Comparison of ENCODE assay signal across 8 mouse cellular contexts in the genomic region with DNA sequence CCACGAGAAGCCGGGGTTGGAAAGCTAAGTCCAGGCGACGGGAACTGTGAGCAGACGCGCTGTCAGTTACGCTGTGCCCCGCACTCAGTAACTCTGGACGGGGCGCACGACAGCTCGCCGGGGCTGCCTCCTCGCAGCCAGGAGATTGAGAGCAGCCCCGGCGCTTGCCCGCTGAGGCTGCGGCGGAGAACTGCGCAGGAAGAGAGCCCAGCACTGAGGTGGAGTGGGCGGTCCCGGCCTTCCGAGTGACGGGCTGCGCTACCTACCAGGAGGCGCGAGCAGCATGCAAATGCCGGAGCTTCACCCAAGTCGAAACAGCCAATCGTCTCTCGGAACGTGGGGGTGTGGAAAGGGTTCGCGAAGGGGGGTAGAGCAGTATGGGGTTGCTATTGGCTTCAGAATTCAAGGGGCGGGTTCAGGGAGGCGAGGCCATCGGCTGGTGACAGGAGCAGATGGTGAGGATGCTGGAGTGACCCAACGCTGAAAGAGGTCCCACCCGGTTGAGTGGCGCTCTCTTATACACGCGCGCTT. TPM values are rescaled to one million over a fixed set of nuclear protein-coding genes. Genes with fewer than 3 reads are reported as not detected.
A peak's percentile ranks its signal among the peaks of the same experiment; 100 is the strongest.
DNase-seq lines count a peak whose midpoint lies in the region; ATAC-seq and TF ChIP-seq lines count a peak whose summit lies in the region.

A gene (minus strand): TSS at position 200 of the 531 bp plus-strand sequence.

- H3K4me1 ChIP-seq in hindbrain, embryonic 16.5 days (ENCODE audit: control insufficient read depth, insufficient read depth, low read depth, low read length), result peaks cover 30% of the 10 kb centered on the region

- H3K27ac ChIP-seq in gastrocnemius, adult 2 months, result peak within 1 kb of the TSS; percentile 56
- H3K27ac ChIP-seq in hindbrain, embryonic 16.5 days (ENCODE audit: low read depth, low read length), result peak within 1 kb of the TSS; percentile 46

- peak within 1 kb of the TSS; percentile 89 for H3K4me2 ChIP-seq in hindbrain, embryonic 16.5 days (ENCODE audit: low read length)

- CTCF ChIA-PET in Patski (lab: Charles Lee), result interaction anchor here (0.9 kb wide), 1 partner anchor 510 kb away, joined by 3 read pairs; no protein-coding TSS in a partner anchor

- H3K9ac ChIP-seq in hindbrain, embryonic 16.5 days (ENCODE audit: low read depth, low read length), result peak within 1 kb of the TSS; percentile 68

- peak within 1 kb of the TSS; percentile 80 for H3K4me3 ChIP-seq in gastrocnemius, adult 2 months
- H3K4me3 ChIP-seq in hindbrain, embryonic 16.5 days (ENCODE audit: low read length), result peak within 1 kb of the TSS; percentile 56

- no peaks in the 10 kb centered on the region for H3K9me3 ChIP-seq in hindbrain, embryonic 16.5 days (ENCODE audit: control insufficient read depth, low read length)

- intact Hi-C loops in gastrocnemius, adult 2 months (cut with DNase I), result loop anchor here (10.0 kb wide), 3 partner anchors 303 to 1043 kb away; no protein-coding TSS in a partner anchor

- peak; percentile 85 for DNase-seq in Patski (ENCODE audit: low read depth, low spot score)
- peak; percentile 29 to 40 for DNase-seq in cerebellum, postnatal 36 days
- peak; percentile 95 for DNase-seq in gastrocnemius, adult 2 months
- peak; percentile 75 to 85 for DNase-seq in left cerebral cortex, adult 18-20 months (ENCODE audit: low spot score in 2 of 2)
- peak; percentile 94 to 96 for DNase-seq in lung, postnatal 4 days
- DNase-seq in retina, postnatal 1 day, result peak; percentile 99
- DNase-seq in thymus, postnatal 4 days, result peak; percentile 94

- no peak for TF ChIP-seq CTCF in Patski (IDR thresholded peaks at IDR 0.05)
- TF ChIP-seq CTCF in gastrocnemius, adult 2 months (IDR thresholded peaks at IDR 0.05), result no peak

- under 1% methylated on average over 43 of the region's 43 CpGs for WGBS in hindbrain, embryonic 16.5 days

- no peaks in the 10 kb centered on the region for H3K36me3 ChIP-seq in hindbrain, embryonic 16.5 days (ENCODE audit: control insufficient read depth, insufficient read depth, low read length)

- POLR2A ChIA-PET in Patski (lab: Charles Lee), result interaction anchor here (0.8 to 1.3 kb wide), 3 partner anchors 31 to 523 kb away, joined by 3 to 4 read pairs (median 3); no protein-coding TSS in a partner anchor

- no peaks in the 10 kb centered on the region for H3K27me3 ChIP-seq in Patski
- H3K27me3 ChIP-seq in hindbrain, embryonic 16.5 days (replicated peaks; ENCODE audit: control insufficient read depth, insufficient read depth, low read length), result peaks cover 38% of the 10 kb centered on the region

- ATAC-seq in Patski, result peak; percentile 97
- ATAC-seq in hindbrain, embryonic 16.5 days, result peak; percentile 97

- in situ Hi-C loops in Patski (cut with MboI; ENCODE audit: low pct_unique_long_range_greater_than_20kb), result loop anchor here (10.0 kb wide), 1 partner anchor 793 kb away; no protein-coding TSS in a partner anchor

RNA-seq across cellular contexts. Expression of the gene that starts here (rescaled TPM):
- polyA plus RNA-seq in Patski (2021), result 17.0 TPM
- under 1 TPM; 0.26 to 0.28 TPM for total RNA-seq in gastrocnemius, adult 2 months (2021)
- 4.8 and 5.6 TPM in 2 replicates for polyA plus RNA-seq in hindbrain, embryonic 16.5 days (2015; fragmentation: Nextera tagmentation; extraction: Ambion mirVana)
- 1 to 10 TPM; 1.9 TPM for total RNA-seq in left cerebral cortex, adult 18-20 months (2021)

Comparison
In these comparisons a context has a peak if more than half of its experiments do, and no peak if none do; other contexts are left out.
1. Peak in every context shown above with its lines: DNase-seq, ATAC-seq, H3K4me3 ChIP-seq and H3K27ac ChIP-seq.
2. Peak in DNase-seq, H3K4me3 ChIP-seq and H3K27ac ChIP-seq in gastrocnemius, adult 2 months; RNA of the gene not detected or under 1 TPM.
3. DNase-seq: peak in every context shown above with its lines; median percentile 99 in retina, postnatal 1 day; 95 in gastrocnemius, adult 2 months; 95 in lung, postnatal 4 days; 94 in thymus, postnatal 4 days; 85 in Patski; 80 in left cerebral cortex, adult 18-20 months; 34 in cerebellum, postnatal 36 days.